Mouse (Mus musculus) adrenal gland, adult 2 months (tissue): ENCODE data around the gene Fam206a. TPM values are rescaled to one million over a fixed set of nuclear protein-coding genes. Genes with fewer than 3 reads are reported as not detected.

Experiments used
- DNase-seq: peaks from one replicate; pipeline ENCODE4 v3.0.0; 2021
- polyA plus RNA-seq: library from polyadenylated mRNA; depleted of rRNA; stranded (reverse); fragments of >200 nt; gene quantifications from 2 replicates; pipeline ENCODE4 v1.2.3, GENCODE M21; 2012; rRNA removed
- total RNA-seq, 2 experiments: library from RNA; stranded (reverse); gene quantifications; 2 replicates each; pipeline ENCODE4 v1.2.3; 2021

Gene Fam206a
- total and polyA plus RNA-seq, 3 experiments: 3.6 to 14.1 (median 10.8) TPM

GRCm38 (mm10) chr4:56844911-56845310, 42.8 kb downstream of the Fam206a start:
- DNase-seq: no peak

- no peak for DNase-seq
Measured at GRCm38 (mm10) chr4:56845896-56846533, 43.9 kb downstream of the Fam206a start.

GRCm38 (mm10) chr4:56847400-56847799, 45.3 kb downstream of the Fam206a start:
- no peak for DNase-seq

- no peak for DNase-seq
Measured at GRCm38 (mm10) chr4:56848044-56848443, 45.9 kb downstream of the Fam206a start.

GRCm38 (mm10) chr4:56850724-56851123, 48.6 kb downstream of the Fam206a start:
- DNase-seq: no peak

- DNase-seq: no peak
Measured at GRCm38 (mm10) chr4:56855935-56856334, 53.8 kb downstream of the Fam206a start.

GRCm38 (mm10) chr4:56856371-56856949, 54.3 kb downstream of the Fam206a start:
- DNase-seq: no peak

GRCm38 (mm10) chr4:56858733-56859132, 56.6 kb downstream of the Fam206a start:
- DNase-seq: no peak

Other genes starting within 250 kb of the Fam206a start
- gene Gm26657, start 62.3 kb upstream of the Fam206a start, total RNA-seq: not detected
- not detected in 2 replicates for gene Gm26657, start 62.3 kb upstream of the Fam206a start, polyA plus RNA-seq
- under 1 TPM in 1 of 2 experiments, not detected in 1; 0.20 TPM for gene Actl7b, start 60.9 kb upstream of the Fam206a start, total RNA-seq
- gene Actl7b, start 60.9 kb upstream of the Fam206a start, polyA plus RNA-seq: not detected in 2 replicates
- gene Actl7a, start 58.9 kb upstream of the Fam206a start, total RNA-seq: not detected
- not detected in 2 replicates for gene Actl7a, start 58.9 kb upstream of the Fam206a start, polyA plus RNA-seq
- 10 to 100 TPM; 24.6 to 26.8 TPM for gene Elp1, start within 50 bp of the Fam206a start, total RNA-seq
- gene Elp1, start within 50 bp of the Fam206a start, polyA plus RNA-seq: 8.4 and 12.5 TPM in 2 replicates
- gene Ctnnal1, start 62.8 kb downstream of the Fam206a start, total RNA-seq: 10 to 100 TPM; 16.7 to 24.6 TPM
- 3.1 and 7.5 TPM in 2 replicates for gene Ctnnal1, start 62.8 kb downstream of the Fam206a start, polyA plus RNA-seq
- 10 to 100 TPM; 42.3 to 53.0 TPM for gene Tmem245, start 145.1 kb downstream of the Fam206a start, total RNA-seq
- 18.5 TPM in 2 replicates for gene Tmem245, start 145.1 kb downstream of the Fam206a start, polyA plus RNA-seq
- under 1 TPM; 0.55 to 0.63 TPM for gene Frrs1l, start 188.0 kb downstream of the Fam206a start, total RNA-seq
- gene Frrs1l, start 188.0 kb downstream of the Fam206a start, polyA plus RNA-seq: 0.04 and 0.10 TPM in 2 replicates